Mouse (Mus musculus) neural tube, embryonic 13.5 days (tissue): ENCODE measurements at regions not wholly inside any gene's neighbourhood (a gene's known extent, or its start where the extent isn't known, plus 50 kb on each side); places are given as distances from the start of the nearest gene placed in this dataset.

Source experiments
- ATAC-seq: fragments of 200-750 bp; cut with Nextera tagmentation; 2 replicates; pipeline ENCODE4 v1.8.0; 2017; ENCODE audit warnings: low read depth, mild to moderate bottlenecking, moderate TSS enrichment, moderate library complexity
- H3K27ac ChIP-seq: fragments of 300-500 bp; sonication (generic); replicated peaks from 2 replicates; pipeline ENCODE4 v1.5.1; 2015; ENCODE audit warnings: moderate library complexity, mild to moderate bottlenecking, inconsistent platforms
- H3K27me3 ChIP-seq: fragments of 300-500 bp; sonication (generic); 2 replicates; pipeline ENCODE4 v1.6.1; 2015; ENCODE audit warnings: mild to moderate bottlenecking, inconsistent platforms
- H3K36me3 ChIP-seq: fragments of 300-500 bp; sonication (generic); 2 replicates; pipeline ENCODE4 v1.6.1; 2015; ENCODE audit warnings: mild to moderate bottlenecking, inconsistent platforms
- H3K4me1 ChIP-seq: fragments of 300-500 bp; sonication (generic); replicated peaks from 2 replicates; pipeline ENCODE4 v1.6.1; 2015; ENCODE audit warnings: inconsistent platforms
- H3K4me2 ChIP-seq: fragments of 300-500 bp; sonication (generic); 2 replicates; pipeline ENCODE4 v1.6.1; 2015; ENCODE audit warnings: inconsistent platforms, mild to moderate bottlenecking, moderate library complexity
- H3K4me3 ChIP-seq: fragments of 300-500 bp; sonication (generic); 2 replicates; pipeline ENCODE4 v1.5.1; 2015; ENCODE audit warnings: mild to moderate bottlenecking, inconsistent platforms
- H3K9ac ChIP-seq: fragments of 300-500 bp; sonication (generic); 2 replicates; pipeline ENCODE4 v1.6.1; 2015; ENCODE audit warnings: moderate library complexity, mild to moderate bottlenecking, inconsistent platforms
- H3K9me3 ChIP-seq: fragments of 300-500 bp; sonication (generic); 2 replicates; pipeline ENCODE4 v1.6.1; 2016; ENCODE audit warnings: inconsistent platforms
- WGBS: fragments of 180-500 bp; shearing (Covaris S2); methylation state at CpG from one replicate; pipeline ENCODE4 v1.1.7; 2015; 5-methylcytosine and 5-hydroxymethylcytosine counted together

- ATAC-seq = no peak
- no peak overlapping the region for H3K4me2 ChIP-seq
- H3K9ac ChIP-seq = no peak overlapping the region
- H3K4me1 ChIP-seq = no peaks in the 10 kb centered on the region
- H3K9me3 ChIP-seq = no peaks in the 10 kb centered on the region
- no peaks in the 10 kb centered on the region for H3K36me3 ChIP-seq
- H3K4me3 ChIP-seq = no peak overlapping the region
- WGBS = 87% methylated on average over 8 of the region's 8 CpGs
- no peaks in the 10 kb centered on the region for H3K27me3 ChIP-seq
- no peak overlapping the region for H3K27ac ChIP-seq
Measured at GRCm38 (mm10) chr10:67819534-67819933, 92.9 kb downstream of the Zfp365 start.

GRCm38 (mm10) chr10:67813901-67814300 lies 98.6 kb downstream of the Zfp365 start:
- ATAC-seq = no peak
- H3K36me3 ChIP-seq = no peaks in the 10 kb centered on the region
- H3K9me3 ChIP-seq = no peaks in the 10 kb centered on the region
- WGBS = 81% methylated on average over 4 of the region's 4 CpGs
- no peaks in the 10 kb centered on the region for H3K27me3 ChIP-seq
- H3K4me2 ChIP-seq = no peak overlapping the region
- no peaks in the 10 kb centered on the region for H3K4me1 ChIP-seq
- H3K9ac ChIP-seq = no peak overlapping the region
- no peak overlapping the region for H3K27ac ChIP-seq
- H3K4me3 ChIP-seq = no peak overlapping the region

GRCm38 (mm10) chr10:67805131-67805530 lies 107.3 kb downstream of the Zfp365 start:
- Histone ChIP-seq H3K9ac (no peak overlapping the region), H3K4me1 (no peaks in the 10 kb centered on the region), H3K36me3 (no peaks in the 10 kb centered on the region), H3K4me2 (no peak overlapping the region), H3K9me3 (no peaks in the 10 kb centered on the region), H3K27me3 (no peaks in the 10 kb centered on the region), H3K27ac (no peak overlapping the region), H3K4me3 (no peak overlapping the region)
- ATAC-seq = no peak
- 36% methylated on average over 4 of the region's 4 CpGs for WGBS

- H3K27me3 ChIP-seq = no peaks in the 10 kb centered on the region
- no peak overlapping the region for H3K9ac ChIP-seq
- H3K36me3 ChIP-seq = no peaks in the 10 kb centered on the region
- no peaks in the 10 kb centered on the region for H3K9me3 ChIP-seq
- H3K27ac ChIP-seq = no peak overlapping the region
- ATAC-seq = no peak
- H3K4me2 ChIP-seq = no peak overlapping the region
- no peak overlapping the region for H3K4me3 ChIP-seq
- H3K4me1 ChIP-seq = no peaks in the 10 kb centered on the region
- WGBS = 38% methylated on average over 12 of the region's 12 CpGs
Measured at GRCm38 (mm10) chr10:67804637-67805036, 107.8 kb downstream of the Zfp365 start.

GRCm38 (mm10) chr10:67802156-67802555 lies 110.3 kb downstream of the Zfp365 start:
- no peak overlapping the region for H3K27ac ChIP-seq
- H3K4me3 ChIP-seq = no peak overlapping the region
- peaks cover 8% of the 10 kb centered on the region; the same call in 1 of the 2 replicates for H3K4me1 ChIP-seq
- WGBS = 91% methylated on average over 8 of the region's 8 CpGs
- ATAC-seq = no peak
- no peak overlapping the region for H3K4me2 ChIP-seq
- no peak overlapping the region for H3K9ac ChIP-seq
- H3K36me3 ChIP-seq = no peaks in the 10 kb centered on the region
- no peaks in the 10 kb centered on the region for H3K9me3 ChIP-seq
- H3K27me3 ChIP-seq = no peaks in the 10 kb centered on the region

- Histone ChIP-seq H3K4me3 (no peak overlapping the region), H3K27me3 (no peaks in the 10 kb centered on the region), H3K27ac (no peak overlapping the region), H3K9me3 (no peaks in the 10 kb centered on the region), H3K9ac (no peak overlapping the region), H3K4me1 (peaks cover 8% of the 10 kb centered on the region; the same call in 1 of the 2 replicates), H3K36me3 (no peaks in the 10 kb centered on the region), H3K4me2 (no peak overlapping the region)
- 95% methylated on average over 1 of the region's 1 CpGs for WGBS
- ATAC-seq = no peak
Measured at GRCm38 (mm10) chr10:67801619-67802018, 110.8 kb downstream of the Zfp365 start.

GRCm38 (mm10) chr10:67798991-67799390 lies 113.5 kb downstream of the Zfp365 start:
- WGBS = 30% methylated on average over 10 of the region's 10 CpGs
- H3K9me3 ChIP-seq = no peaks in the 10 kb centered on the region
- no peak for ATAC-seq
- H3K27ac ChIP-seq = no peak overlapping the region
- no peak overlapping the region for H3K9ac ChIP-seq
- H3K27me3 ChIP-seq = no peaks in the 10 kb centered on the region
- H3K4me1 ChIP-seq = peaks cover 8% of the 10 kb centered on the region; the same call in 1 of the 2 replicates
- H3K4me2 ChIP-seq = no peak overlapping the region
- H3K36me3 ChIP-seq = no peaks in the 10 kb centered on the region
- no peak overlapping the region for H3K4me3 ChIP-seq

- Histone ChIP-seq H3K36me3 (no peaks in the 10 kb centered on the region), H3K27me3 (no peaks in the 10 kb centered on the region), H3K9me3 (no peaks in the 10 kb centered on the region), H3K9ac (no peak overlapping the region), H3K4me3 (no peak overlapping the region), H3K27ac (no peak overlapping the region), H3K4me1 (no peaks in the 10 kb centered on the region), H3K4me2 (no peak overlapping the region)
- 76% methylated on average over 3 of the region's 3 CpGs for WGBS
- no peak for ATAC-seq
Measured at GRCm38 (mm10) chr10:67793206-67793605, 119.3 kb downstream of the Zfp365 start.

- no peak overlapping the region for H3K27ac ChIP-seq
- H3K4me2 ChIP-seq = no peak overlapping the region
- WGBS = 82% methylated on average over 12 of the region's 12 CpGs
- no peaks in the 10 kb centered on the region for H3K27me3 ChIP-seq
- no peak overlapping the region for H3K4me3 ChIP-seq
- no peaks in the 10 kb centered on the region for H3K9me3 ChIP-seq
- H3K4me1 ChIP-seq = no peaks in the 10 kb centered on the region
- H3K36me3 ChIP-seq = no peaks in the 10 kb centered on the region
- H3K9ac ChIP-seq = no peak overlapping the region
- no peak for ATAC-seq
Measured at GRCm38 (mm10) chr10:67789651-67790050, 122.8 kb downstream of the Zfp365 start.

- Histone ChIP-seq H3K27ac (no peak overlapping the region), H3K9me3 (no peaks in the 10 kb centered on the region), H3K4me1 (no peaks in the 10 kb centered on the region), H3K36me3 (no peaks in the 10 kb centered on the region), H3K4me3 (no peak overlapping the region), H3K4me2 (no peak overlapping the region), H3K27me3 (no peaks in the 10 kb centered on the region), H3K9ac (no peak overlapping the region)
- 80% methylated on average over 6 of the region's 6 CpGs for WGBS
- ATAC-seq = no peak
Measured at GRCm38 (mm10) chr10:67788116-67788515, 124.3 kb downstream of the Zfp365 start.

- Histone ChIP-seq H3K4me2 (no peak overlapping the region), H3K36me3 (no peaks in the 10 kb centered on the region), H3K4me1 (no peaks in the 10 kb centered on the region), H3K27me3 (no peaks in the 10 kb centered on the region), H3K27ac (no peak overlapping the region), H3K4me3 (no peak overlapping the region), H3K9ac (no peak overlapping the region), H3K9me3 (no peaks in the 10 kb centered on the region)
- 80% methylated on average over 2 of the region's 2 CpGs for WGBS
- ATAC-seq = no peak
Measured at GRCm38 (mm10) chr10:67785563-67785962, 126.9 kb downstream of the Zfp365 start.

- Histone ChIP-seq H3K9ac (no peak overlapping the region), H3K4me1 (no peaks in the 10 kb centered on the region), H3K36me3 (no peaks in the 10 kb centered on the region), H3K9me3 (no peaks in the 10 kb centered on the region), H3K27ac (no peak overlapping the region), H3K27me3 (no peaks in the 10 kb centered on the region), H3K4me3 (no peak overlapping the region), H3K4me2 (no peak overlapping the region)
- WGBS = 83% methylated on average over 10 of the region's 10 CpGs
- no peak for ATAC-seq
Measured at GRCm38 (mm10) chr10:67778341-67778740, 134.1 kb downstream of the Zfp365 start.

GRCm38 (mm10) chr10:67777721-67778120 lies 134.7 kb downstream of the Zfp365 start:
- 93% methylated on average over 7 of the region's 7 CpGs for WGBS
- Histone ChIP-seq H3K9ac (no peak overlapping the region), H3K4me2 (no peak overlapping the region), H3K36me3 (no peaks in the 10 kb centered on the region), H3K27ac (no peak overlapping the region), H3K4me1 (no peaks in the 10 kb centered on the region), H3K9me3 (no peaks in the 10 kb centered on the region), H3K4me3 (no peak overlapping the region), H3K27me3 (no peaks in the 10 kb centered on the region)
- no peak for ATAC-seq
